Mouse (Mus musculus) ES-E14 (cell line): ENCODE results near the gene Dppa3.

Source experiments
- HCFC1 ChIP-seq: IDR thresholded peaks from 2 replicates; pipeline ENCODE4 v1.6.1; 2012; ENCODE audit warnings: low read length, inconsistent platforms, borderline replicate concordance; ENCODE audit not compliant: insufficient read depth
- MAFK ChIP-seq: IDR thresholded peaks from 2 replicates; pipeline ENCODE4 v1.6.1; 2014; ENCODE audit warnings: mild to moderate bottlenecking, low read depth, low read length, inconsistent platforms; ENCODE audit not compliant: insufficient read depth
- ZC3H11A ChIP-seq: IDR thresholded peaks from 2 replicates; pipeline ENCODE4 v1.6.1; 2012; ENCODE audit warnings: low read depth, mild to moderate bottlenecking, inconsistent platforms, low read length, borderline replicate concordance

- TF ChIP-seq MAFK (no peak), ZC3H11A (no peak), HCFC1 (no peak)
Measured at GRCm38 (mm10) chr6:122607700-122608099, 18.5 kb upstream of the Dppa3 start.
